Mouse (Mus musculus): ENCODE results near the gene Daw1. TPM values are rescaled to one million over a fixed set of nuclear protein-coding genes. Genes with fewer than 3 reads are reported as not detected.

Gene Daw1
- polyA plus RNA-seq, 1 experiment from 2014 or later: 2.0 TPM

- Histone ChIP-seq H3K27ac (replicated peaks) (no peak overlapping the region), H3K4me1 (replicated peaks) (no peaks in the 10 kb centered on the region), H3K9ac (no peak overlapping the region), H3K4me3 (no peak overlapping the region), H3K36me3 (no peaks in the 10 kb centered on the region), H3K9me3 (no peaks in the 10 kb centered on the region), H3K4me2 (no peak overlapping the region), H3K27me3 (no peaks in the 10 kb centered on the region)
- WGBS: 46% methylated on average over 1 of the region's 1 CpGs
- ATAC-seq (ENCODE audit: low FRiP score, low read depth): peak; percentile 56; the same call in 1 of the 2 replicates
Observed at GRCm38 (mm10) chr1:83218260-83218659, 58.7 kb downstream of the Daw1 start.

- no peaks in the 10 kb centered on the region for H3K9me3 ChIP-seq
- no peaks in the 10 kb centered on the region for H3K36me3 ChIP-seq
- no peak overlapping the region for H3K27ac ChIP-seq (replicated peaks)
- H3K9ac ChIP-seq: no peak overlapping the region
- no peak for ATAC-seq (ENCODE audit: low FRiP score, low read depth)
- 73% methylated on average over 1 of the region's 1 CpGs for WGBS
- H3K4me1 ChIP-seq (replicated peaks): no peaks in the 10 kb centered on the region
- H3K4me2 ChIP-seq: no peak overlapping the region
- no peaks in the 10 kb centered on the region for H3K27me3 ChIP-seq
- no peak overlapping the region for H3K4me3 ChIP-seq
Observed at GRCm38 (mm10) chr1:83223072-83223471, 63.5 kb downstream of the Daw1 start.

GRCm38 (mm10) chr1:83224423-83224960 lies 64.9 kb downstream of the Daw1 start:
- no peak for ATAC-seq (ENCODE audit: low FRiP score, low read depth)
- Histone ChIP-seq H3K9ac (no peak overlapping the region), H3K4me3 (no peak overlapping the region)

GRCm38 (mm10) chr1:83227946-83228345 lies 68.4 kb downstream of the Daw1 start:
- H3K4me1 ChIP-seq (replicated peaks): no peaks in the 10 kb centered on the region
- WGBS: 81% methylated on average over 3 of the region's 3 CpGs
- no peak overlapping the region for H3K9ac ChIP-seq
- H3K4me2 ChIP-seq: no peak overlapping the region
- no peaks in the 10 kb centered on the region for H3K36me3 ChIP-seq
- ATAC-seq (ENCODE audit: low FRiP score, low read depth): no peak
- no peak overlapping the region for H3K4me3 ChIP-seq
- H3K9me3 ChIP-seq: no peaks in the 10 kb centered on the region
- no peak overlapping the region for H3K27ac ChIP-seq (replicated peaks)
- no peaks in the 10 kb centered on the region for H3K27me3 ChIP-seq

More at GRCm38 (mm10) chr1:83224423-83224960, 64.9 kb downstream of the Daw1 start:
- H3K9me3 ChIP-seq: no peaks in the 10 kb centered on the region
- H3K36me3 ChIP-seq: no peaks in the 10 kb centered on the region
- no peak overlapping the region for H3K4me2 ChIP-seq
- H3K27me3 ChIP-seq: no peaks in the 10 kb centered on the region
- no peak overlapping the region for H3K27ac ChIP-seq (replicated peaks)
- H3K4me1 ChIP-seq (replicated peaks): no peaks in the 10 kb centered on the region

GRCm38 (mm10) chr1:83248235-83248746 lies 88.7 kb downstream of the Daw1 start:
- no peak overlapping the region for H3K4me2 ChIP-seq
- no peaks in the 10 kb centered on the region for H3K27me3 ChIP-seq
- H3K36me3 ChIP-seq: no peaks in the 10 kb centered on the region
- no peaks in the 10 kb centered on the region for H3K4me1 ChIP-seq (replicated peaks)
- H3K9me3 ChIP-seq: no peaks in the 10 kb centered on the region
- 86% methylated on average over 1 of the region's 1 CpGs for WGBS
- no peak overlapping the region for H3K4me3 ChIP-seq
- no peak overlapping the region for H3K9ac ChIP-seq
- H3K27ac ChIP-seq (replicated peaks): no peak overlapping the region
- ATAC-seq (ENCODE audit: low FRiP score, low read depth): no peak

- Histone ChIP-seq H3K36me3 (no peaks in the 10 kb centered on the region), H3K27me3 (no peaks in the 10 kb centered on the region), H3K4me1 (replicated peaks) (no peaks in the 10 kb centered on the region), H3K9me3 (no peaks in the 10 kb centered on the region), H3K9ac (no peak overlapping the region), H3K27ac (replicated peaks) (no peak overlapping the region), H3K4me3 (no peak overlapping the region), H3K4me2 (no peak overlapping the region)
- 89% methylated on average over 1 of the region's 1 CpGs for WGBS
- no peak for ATAC-seq (ENCODE audit: low FRiP score, low read depth)
Observed at GRCm38 (mm10) chr1:83251746-83252145, 92.2 kb downstream of the Daw1 start.

Other genes starting within 250 kb of the Daw1 start
- gene A030005L19Rik, start 246.4 kb upstream of the Daw1 start, polyA plus RNA-seq (2015; fragmentation: Nextera tagmentation; extraction: Ambion mirVana): 0.19 and 0.28 TPM in 2 replicates
- not detected in 2 replicates for gene A030014E15Rik, start 234.8 kb upstream of the Daw1 start, polyA plus RNA-seq (2015; fragmentation: Nextera tagmentation; extraction: Ambion mirVana)
- not detected in 2 replicates for gene Gm6217, start 228.4 kb upstream of the Daw1 start, polyA plus RNA-seq (2015; fragmentation: Nextera tagmentation; extraction: Ambion mirVana)
- gene A030003K21Rik, start 216.4 kb upstream of the Daw1 start, polyA plus RNA-seq (2015; fragmentation: Nextera tagmentation; extraction: Ambion mirVana): not detected in 2 replicates
- gene Gm7544, start 203.7 kb upstream of the Daw1 start, polyA plus RNA-seq (2015; fragmentation: Nextera tagmentation; extraction: Ambion mirVana): not detected in 2 replicates
- not detected in 2 replicates for gene Gm47955, start 199.5 kb upstream of the Daw1 start, polyA plus RNA-seq (2015; fragmentation: Nextera tagmentation; extraction: Ambion mirVana)
- gene Gm47959, start 159.2 kb upstream of the Daw1 start, polyA plus RNA-seq (2015; fragmentation: Nextera tagmentation; extraction: Ambion mirVana): not detected in 2 replicates
- 0.98 and 1.1 TPM in 2 replicates for gene Slc19a3, start 121.3 kb upstream of the Daw1 start, polyA plus RNA-seq (2015; fragmentation: Nextera tagmentation; extraction: Ambion mirVana)
- not detected in 2 replicates for gene Krtap28-10, start 117.3 kb upstream of the Daw1 start, polyA plus RNA-seq (2015; fragmentation: Nextera tagmentation; extraction: Ambion mirVana)
- not detected in 2 replicates for gene Gm47969, start 114.8 kb upstream of the Daw1 start, polyA plus RNA-seq (2015; fragmentation: Nextera tagmentation; extraction: Ambion mirVana)
- not detected in 2 replicates for gene A030005K14Rik, start 100.4 kb upstream of the Daw1 start, polyA plus RNA-seq (2015; fragmentation: Nextera tagmentation; extraction: Ambion mirVana)
- gene Krtap28-13, start 98.8 kb upstream of the Daw1 start, polyA plus RNA-seq (2015; fragmentation: Nextera tagmentation; extraction: Ambion mirVana): not detected in 2 replicates
- not detected in 2 replicates for gene Ccl20, start 43.0 kb upstream of the Daw1 start, polyA plus RNA-seq (2015; fragmentation: Nextera tagmentation; extraction: Ambion mirVana)
- gene Sphkap, start 248.4 kb downstream of the Daw1 start, polyA plus RNA-seq (2015; fragmentation: Nextera tagmentation; extraction: Ambion mirVana): 14.7 and 20.3 TPM in 2 replicates